Mouse (Mus musculus): ENCODE measurements around the gene Prpf8.

DNA sequence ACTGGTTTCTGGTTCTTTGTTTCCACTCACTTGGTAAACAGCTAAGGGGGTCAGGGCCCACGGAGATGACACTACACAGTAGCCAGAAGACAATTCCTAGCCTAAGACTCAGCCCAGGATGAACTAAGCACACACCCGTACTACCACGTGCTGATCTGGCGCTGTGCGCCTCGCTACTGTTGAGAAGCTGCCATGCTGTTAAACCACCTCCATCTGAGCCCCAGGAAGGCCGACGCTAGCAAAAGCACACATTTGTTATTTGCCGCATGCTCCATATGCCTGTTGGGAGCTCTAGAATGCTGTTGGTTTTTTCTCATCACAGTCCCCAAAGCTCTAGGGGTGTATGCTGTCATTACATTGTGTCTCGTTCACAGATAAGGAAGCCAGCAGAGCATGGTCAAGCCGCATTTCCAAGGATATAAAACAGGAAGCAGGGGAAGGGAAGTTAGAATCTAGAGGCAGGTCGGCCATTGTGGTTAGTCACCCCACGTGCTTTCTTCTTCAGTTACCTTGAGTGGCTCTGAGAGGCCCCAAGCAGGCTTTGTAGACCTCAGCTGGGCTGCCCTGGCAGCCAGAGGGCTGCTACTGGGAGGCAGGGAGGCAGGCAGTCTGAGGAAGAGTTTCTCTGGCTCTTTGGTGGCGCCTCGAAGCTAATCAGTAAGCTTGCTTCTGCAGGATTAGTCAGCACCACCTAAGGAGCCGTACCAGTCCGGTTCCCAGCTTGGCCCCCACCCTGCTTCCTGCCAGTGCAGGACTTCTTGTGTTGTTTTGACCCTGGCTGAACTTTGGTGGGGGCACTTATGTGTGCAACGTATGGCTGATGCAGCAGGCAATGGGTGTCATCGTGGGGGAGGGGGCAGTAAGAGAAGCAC is 54.3 kb downstream of the Prpf8 start:
- TF ChIP-seq CTCF (IDR thresholded peaks at IDR 0.05) (0 out of 2 replicates have a peak, but pooled peaks have one; percentile 2), EP300 (IDR thresholded peaks at IDR 0.05) (peak; percentile 53; the same call in 1 of the 2 replicates)
